Mouse (Mus musculus) ovary, postnatal 10 days (tissue): ENCODE measurements at regions not wholly inside any gene's neighbourhood (a gene's known extent, or its start where the extent isn't known, plus 50 kb on each side); places are given as distances from the start of the nearest gene placed in this dataset.

ENCODE experiments used
- DNase-seq: peaks from one replicate; pipeline ENCODE4 v3.0.0; 2022; ENCODE audit warnings: low spot score

- DNase-seq: no peak
Observed at GRCm38 (mm10) chr13:37619841-37620725, 158.1 kb upstream of the Rreb1 start.

DNA sequence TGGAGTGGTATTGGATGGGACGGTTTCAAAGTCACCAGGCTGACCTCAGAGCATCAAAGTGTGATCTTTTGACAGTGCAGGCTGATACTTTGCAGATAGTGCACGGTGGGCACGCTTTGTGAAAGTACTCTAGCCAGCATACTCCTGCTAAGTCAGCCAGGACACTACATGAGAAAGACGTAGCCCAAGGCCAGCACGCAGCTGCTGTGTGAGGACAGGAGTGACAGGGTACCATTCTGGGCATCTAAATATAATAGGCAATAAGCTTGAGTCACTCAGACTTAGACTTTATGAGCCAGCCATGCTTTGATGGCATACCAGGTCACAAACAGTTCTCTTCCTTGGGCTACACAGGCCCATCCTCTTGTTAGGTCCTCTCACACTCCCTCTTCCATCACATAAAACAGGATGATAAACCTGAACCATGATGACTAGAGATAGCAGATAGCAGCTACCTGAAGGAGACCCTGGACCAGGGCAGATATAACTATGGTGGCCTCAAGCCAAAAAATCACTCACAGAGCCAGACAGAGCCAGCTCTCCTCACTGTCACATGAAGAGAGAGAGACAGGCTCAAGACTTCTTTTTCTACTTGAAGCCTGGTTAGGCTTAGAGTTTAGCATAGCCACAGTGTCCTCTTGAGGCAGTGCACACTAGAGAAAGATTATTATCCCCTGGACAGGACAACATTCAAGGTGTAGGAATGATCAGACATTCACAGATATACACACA lies 156.7 kb upstream of the Rreb1 start:
- DNase-seq: no peak

DNA sequence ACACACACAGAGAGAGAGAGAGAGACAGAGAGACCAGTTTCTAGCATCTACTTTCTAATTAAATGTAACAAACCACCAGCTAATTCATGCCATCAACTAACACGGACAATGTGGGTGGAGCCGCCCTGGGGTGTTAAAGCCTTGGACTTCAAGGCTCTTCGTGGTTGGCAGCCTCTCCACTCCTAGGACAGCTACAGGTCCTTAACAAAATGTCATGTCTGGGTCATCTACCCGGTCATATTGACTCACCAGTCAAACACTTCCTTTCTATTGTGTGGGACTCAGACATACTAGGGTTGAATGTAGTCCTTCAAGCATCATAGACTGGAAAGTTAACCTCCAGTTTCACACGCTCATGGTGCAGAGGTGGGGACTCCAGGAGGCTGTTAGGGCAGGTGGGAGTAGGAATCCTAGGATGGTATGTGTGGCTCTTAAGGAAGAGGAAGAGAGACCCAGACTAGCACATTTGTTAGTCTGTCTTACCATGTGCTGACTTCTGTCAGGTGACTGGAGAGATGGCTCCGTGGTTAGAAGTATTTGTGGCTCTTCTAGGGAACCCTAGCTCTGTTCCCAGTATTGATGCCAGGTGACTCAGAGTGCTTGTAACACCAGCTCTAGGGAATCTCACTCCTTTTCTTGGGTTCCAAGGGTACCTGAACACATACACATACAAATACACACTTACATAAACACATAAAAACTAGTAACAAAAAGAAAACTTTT lies 155.7 kb upstream of the Rreb1 start:
- no peak for DNase-seq

DNA sequence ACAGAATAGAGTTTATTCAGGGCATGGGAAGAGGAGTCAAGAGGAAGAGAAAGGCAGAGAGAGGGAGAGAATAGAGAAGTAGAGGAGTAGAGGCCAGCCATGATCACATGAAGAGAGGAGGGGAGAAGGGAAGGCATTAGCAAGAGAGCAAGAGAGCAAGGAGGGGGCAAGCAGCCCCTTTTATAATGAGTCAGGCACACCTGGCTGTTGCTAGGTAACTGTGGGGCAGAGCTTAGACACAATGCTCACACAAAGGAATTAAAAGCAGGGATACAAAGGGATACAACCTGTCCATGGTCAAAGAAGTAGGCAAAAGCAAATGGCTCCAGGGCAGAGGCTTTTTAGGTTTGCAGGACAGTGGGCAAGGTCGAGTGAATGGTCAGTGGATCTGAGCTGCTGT lies 153.5 kb upstream of the Rreb1 start:
- DNase-seq: no peak

DNA sequence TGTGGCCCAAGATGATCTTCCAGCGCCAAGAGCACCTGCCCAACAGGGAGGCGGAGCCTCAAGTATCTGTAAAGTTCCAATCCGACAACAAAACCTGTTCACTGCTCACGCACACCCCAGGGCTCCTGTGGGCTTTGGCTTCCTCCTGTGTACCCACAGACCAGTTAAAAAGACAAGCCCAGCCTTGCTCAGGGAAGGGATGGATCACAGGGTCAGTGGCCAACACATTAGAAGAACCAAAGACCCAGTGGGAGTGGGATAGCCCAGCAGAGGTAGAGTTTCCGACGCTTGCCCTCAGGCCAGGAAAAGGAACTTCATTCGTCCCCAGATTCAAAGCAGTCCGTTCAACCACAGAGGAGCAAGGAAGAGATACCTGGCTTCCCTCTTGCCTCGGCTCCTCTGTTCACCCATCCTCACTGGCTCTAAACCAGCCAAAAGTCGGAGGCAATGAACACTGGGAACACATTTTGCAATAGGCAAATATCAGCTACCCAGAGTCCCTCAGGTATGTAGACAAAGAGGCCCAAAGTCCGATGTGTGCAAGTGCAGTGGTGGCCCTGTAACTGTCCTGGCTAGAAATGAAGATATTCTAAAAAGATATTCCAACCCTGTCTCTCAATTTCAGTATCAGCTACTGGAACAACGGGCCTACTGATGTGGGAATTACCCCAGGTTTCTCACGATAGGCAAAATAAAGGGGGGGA lies 152.5 kb upstream of the Rreb1 start:
- DNase-seq: no peak

DNA sequence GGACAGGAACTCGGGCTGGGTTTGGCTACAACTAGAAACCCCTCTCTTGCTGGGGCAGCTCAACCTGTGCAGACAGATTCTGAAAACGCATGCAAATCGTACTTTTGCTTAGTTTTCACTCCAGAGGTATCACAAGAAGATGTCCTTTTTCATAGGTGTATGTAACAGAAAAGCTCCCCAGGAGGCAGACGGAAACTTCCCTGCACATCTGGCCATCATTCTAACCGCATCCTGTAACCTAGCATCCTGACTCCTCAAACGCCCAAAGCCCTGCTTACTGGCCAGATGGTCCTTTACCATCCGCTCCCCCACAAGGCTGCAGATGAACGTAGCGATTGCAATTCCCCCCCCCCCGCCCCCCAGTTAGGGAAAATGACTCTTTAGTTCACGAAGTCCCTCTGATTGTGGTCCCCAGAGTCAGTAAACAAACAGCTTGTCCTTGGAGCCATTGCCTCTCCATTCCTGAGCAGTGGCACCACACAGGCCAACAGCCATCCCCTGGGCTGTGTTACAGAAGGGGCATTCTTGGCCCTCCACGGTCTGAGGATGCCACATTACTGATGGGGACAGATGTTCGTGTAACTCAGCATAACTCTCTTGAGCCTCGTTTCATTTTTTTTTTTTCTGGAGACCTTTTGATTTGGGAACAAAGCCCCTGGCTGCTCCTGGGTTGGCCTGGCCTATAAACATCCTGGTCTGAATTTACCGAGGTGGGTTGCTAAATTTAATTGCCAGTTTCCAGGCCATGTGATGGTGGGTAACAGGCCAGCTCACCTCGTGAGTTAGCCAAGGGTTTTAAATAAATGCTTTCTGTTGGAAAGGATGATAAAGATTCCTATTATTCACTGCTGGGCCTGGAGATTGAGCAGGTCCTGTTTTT lies 149.6 kb upstream of the Rreb1 start:
- DNase-seq: no peak

DNA sequence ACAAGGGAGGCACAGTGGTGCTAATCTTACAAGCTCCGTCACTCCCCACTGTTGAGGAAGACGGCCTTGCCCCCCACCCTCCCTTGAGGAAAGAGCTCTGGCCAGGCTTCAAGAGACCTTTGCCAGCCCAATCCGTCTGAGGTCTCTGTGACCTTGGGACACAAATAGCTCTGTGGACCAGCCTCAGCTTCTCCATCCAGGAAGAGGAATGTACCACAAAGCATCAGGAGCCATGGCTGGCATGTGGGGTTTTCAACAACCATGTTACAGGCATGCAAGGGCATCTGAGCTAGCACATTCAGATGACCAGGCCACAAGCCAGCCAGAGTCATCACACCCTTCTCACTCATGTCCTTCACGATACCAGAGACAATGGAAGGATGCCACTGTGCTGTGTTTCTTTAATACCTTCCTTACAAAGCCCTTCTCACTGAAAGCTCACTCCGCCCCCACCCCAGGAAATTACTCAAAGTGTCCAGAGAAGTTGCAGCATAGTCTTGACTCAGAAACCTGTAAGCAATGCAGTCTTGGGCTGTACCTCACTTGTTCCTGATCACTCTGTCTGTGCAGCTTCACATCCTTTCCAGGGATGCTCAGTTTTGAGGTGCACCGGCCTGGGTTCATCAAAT lies 148.8 kb upstream of the Rreb1 start:
- DNase-seq: no peak

DNA sequence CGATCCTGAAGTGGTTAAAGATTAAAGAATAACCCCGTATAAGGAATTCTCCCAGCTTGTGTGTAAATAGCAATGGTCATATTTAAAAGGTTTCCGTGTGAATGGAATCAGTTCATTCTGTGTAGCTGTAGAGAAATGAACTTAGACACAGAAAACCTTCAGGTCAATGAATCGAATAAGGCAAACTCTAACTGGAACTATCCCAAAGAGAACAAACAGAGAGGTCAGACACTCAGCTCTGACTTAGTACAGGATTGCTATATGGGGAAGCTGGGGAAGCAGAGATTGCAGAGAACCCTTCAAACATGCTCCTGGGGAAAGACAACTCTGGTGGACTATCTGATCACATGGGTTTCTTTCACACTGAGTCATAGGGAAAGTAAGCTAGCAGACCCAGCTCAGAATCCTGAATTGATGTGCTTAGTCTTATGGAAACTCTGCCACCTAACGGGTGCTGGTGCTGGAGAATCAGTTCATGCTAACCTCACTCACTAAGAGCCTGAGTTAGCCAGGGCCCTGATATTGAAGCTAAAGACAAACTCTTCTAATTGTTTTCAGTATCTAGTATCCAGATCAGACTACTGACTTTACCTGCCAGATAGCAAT lies 145.3 kb upstream of the Rreb1 start:
- DNase-seq: no peak

DNA sequence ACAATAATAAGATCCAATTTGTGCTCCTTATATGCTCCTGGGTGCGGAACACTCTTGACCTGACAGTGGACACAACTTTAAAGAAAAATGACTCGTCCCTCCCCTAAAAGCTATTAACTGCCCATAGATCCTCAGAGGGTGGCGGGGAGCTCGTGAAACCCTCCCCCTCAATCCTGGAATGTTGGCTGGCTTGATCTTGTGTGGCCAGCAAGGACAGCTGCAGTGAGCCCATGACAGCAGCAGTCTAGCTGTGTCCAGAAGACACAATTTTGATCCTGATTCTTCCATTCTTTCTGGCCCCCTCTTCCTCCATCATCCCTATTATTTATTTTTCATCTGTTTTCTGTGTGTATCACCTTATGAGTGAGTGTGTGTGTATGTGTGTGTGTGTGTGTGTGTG lies 141.8 kb upstream of the Rreb1 start:
- no peak for DNase-seq

DNA sequence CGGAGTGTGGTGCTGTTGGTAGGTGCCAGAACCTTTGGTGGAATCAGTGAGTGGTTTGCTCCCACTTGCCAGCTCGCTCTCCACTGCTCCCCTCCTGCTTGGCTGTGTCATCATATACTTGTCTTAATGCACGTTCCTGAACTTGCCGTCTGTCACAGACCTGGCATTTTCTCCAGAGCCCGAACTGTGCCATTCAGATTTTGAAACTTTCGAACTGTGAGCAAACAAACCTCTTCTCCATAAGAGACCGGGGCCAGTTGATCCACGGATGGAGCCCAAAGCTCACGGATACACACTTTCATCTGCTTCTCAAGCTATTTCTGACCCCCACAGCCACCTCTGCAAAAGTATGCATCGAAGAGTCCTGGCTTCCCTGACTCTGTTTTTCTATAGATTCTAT lies 141.0 kb upstream of the Rreb1 start:
- DNase-seq: no peak

DNA sequence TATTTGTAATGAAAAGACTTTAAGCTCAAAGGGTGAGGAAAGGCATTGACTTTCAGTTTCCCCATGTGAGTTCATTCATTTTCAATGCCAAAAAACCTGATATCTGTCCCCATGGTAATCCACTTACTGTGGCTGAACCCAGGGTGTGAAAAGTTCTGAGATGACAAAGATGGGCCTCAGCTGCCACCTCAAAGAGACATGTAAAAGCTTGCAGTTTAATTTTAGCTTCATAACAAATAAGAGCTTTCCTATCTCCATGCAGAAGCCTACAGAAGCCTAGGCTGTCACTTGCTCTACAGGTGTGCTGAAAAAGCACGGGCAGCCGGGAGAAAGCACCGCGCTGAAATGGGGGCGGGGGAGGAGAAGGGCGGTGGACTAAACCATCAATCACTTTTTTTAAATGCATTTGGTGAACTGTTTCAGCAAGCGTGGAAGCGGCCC lies 140.1 kb upstream of the Rreb1 start:
- no peak for DNase-seq

- DNase-seq: no peak
Observed at GRCm38 (mm10) chr13:37642410-37643093, 135.6 kb upstream of the Rreb1 start.

GRCm38 (mm10) chr13:37644751-37645181 lies 133.4 kb upstream of the Rreb1 start:
- no peak for DNase-seq

DNA sequence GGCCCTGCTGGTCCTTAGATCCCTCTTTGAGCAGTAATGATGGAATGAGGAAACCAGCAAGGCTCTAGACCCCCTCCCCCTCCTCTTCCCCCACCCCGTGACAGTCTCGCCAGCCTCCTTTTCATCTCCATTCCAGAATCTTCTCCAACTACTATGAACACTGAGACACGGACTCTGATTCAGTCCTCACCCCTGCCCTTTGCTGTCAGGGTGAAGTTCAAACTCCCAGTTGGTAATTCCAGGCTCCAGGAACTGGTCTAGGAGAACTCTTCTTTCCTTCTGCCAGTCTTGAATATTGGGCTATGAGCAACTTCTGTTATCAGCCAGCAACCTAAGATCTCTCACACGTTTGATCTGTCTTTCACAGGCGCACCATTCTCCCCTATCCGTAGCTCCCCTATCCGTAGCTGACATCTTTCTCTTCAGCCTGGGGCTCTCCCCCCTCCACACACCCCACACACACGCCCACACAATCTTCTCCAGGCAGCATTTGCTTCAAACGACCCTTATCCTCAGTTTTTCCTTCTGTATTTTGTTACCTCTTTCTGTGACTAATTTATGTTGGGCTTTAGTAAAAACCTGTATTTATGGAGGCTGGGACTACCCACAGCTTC lies 128.6 kb upstream of the Rreb1 start:
- DNase-seq: no peak

- DNase-seq: no peak
Observed at GRCm38 (mm10) chr13:37651221-37651946, 126.8 kb upstream of the Rreb1 start.

DNA sequence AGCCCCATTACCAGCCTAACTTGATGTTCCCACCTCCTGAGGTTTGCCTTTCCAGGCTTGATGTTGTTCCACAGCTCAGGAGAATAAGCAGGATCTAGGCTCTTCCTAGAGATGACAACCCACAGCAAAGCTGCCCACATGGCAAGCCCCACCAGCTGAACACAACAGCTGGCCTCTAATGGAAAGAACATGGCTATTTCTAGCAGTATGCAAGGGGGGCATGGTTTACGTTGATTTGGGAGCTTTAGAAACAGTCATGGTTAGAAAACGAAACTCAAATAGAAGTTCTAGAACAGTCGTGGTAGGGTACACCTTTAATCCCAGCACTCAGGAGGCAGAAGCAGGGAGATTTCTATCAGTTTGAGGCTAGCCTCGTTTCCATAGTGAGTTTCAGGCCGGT lies 123.5 kb upstream of the Rreb1 start:
- DNase-seq: no peak

GRCm38 (mm10) chr13:37657248-37657647 lies 121.0 kb upstream of the Rreb1 start:
- peak; percentile 15 for DNase-seq

DNA sequence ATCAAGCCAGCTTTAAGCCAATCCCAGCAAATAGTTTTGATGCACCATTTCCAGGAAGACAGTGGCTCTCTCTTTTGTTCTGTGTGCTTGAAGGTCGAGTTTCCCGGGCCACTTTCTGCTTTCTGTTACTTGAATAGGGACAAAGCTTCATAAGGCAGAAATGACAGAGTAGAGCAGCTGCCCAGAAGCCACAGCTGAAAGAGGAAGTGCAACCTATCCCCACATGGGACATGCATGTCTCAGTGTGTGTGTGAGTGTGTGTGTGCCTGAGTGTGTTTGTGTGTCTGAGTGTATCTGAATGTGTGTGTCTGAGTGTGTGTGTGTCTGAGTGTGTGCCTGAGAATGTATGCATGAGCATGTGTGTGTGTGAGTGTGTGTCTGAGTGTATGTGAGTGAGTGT lies 120.2 kb upstream of the Rreb1 start:
- no peak for DNase-seq
